Mouse (Mus musculus) heart, postnatal 10 days (tissue): ENCODE results near the gene Cyp21a1. TPM values are rescaled to one million over a fixed set of nuclear protein-coding genes. Genes with fewer than 3 reads are reported as not detected.
"Not testable (repeated sequence)": the region's sequence is repeated elsewhere in the genome, so short reads cannot be mapped to it uniquely, and the experiment has no call there.

ENCODE experiments used
- DNase-seq, 2 experiments: peaks; one replicate each; pipeline ENCODE4 v3.0.0; 2021
- intact Hi-C: fragments of 180-260 bp; cut with DNase I; formaldehyde crosslinking; loops from one replicate; pipeline ENCODE4 v1.15.1; 2025
- total RNA-seq, 2 experiments: library from RNA; stranded (reverse); gene quantifications; 2 replicates each; pipeline ENCODE4 v1.2.3; 2021

Gene Cyp21a1
- total RNA-seq, 2 experiments from 2014 or later = not detected

DNA sequence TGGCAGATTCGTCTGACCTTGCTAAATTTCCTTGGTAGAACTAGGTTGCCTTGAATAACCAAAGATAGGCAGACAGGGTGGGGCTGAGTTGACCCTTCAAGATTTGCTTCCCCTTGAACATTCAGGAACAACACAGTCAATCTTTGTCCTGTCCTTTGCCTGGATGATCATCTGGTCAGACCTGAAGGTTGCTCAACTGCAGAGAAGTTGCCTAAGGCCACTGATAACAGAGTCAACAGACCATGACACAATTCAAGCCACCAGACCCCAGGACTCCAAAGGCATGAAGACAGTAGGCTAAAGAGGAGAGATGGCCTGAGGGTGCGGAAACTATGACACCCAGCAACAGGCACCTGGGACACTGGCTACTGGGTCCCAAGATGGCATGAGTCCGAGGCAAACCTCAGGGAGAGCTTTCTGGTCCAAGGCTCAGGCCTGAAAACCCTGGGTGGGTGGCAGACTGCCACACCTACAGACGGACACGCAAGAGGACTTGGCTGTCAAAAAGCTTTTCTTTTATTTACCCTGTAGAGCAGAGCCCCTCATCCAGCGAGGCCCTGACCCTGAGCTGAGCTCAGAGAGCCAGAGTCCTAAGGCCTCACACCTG lies 4.3 kb upstream of the Cyp21a1 start:
- DNase-seq = no peak
- intact Hi-C loops = no loop called here

DNA sequence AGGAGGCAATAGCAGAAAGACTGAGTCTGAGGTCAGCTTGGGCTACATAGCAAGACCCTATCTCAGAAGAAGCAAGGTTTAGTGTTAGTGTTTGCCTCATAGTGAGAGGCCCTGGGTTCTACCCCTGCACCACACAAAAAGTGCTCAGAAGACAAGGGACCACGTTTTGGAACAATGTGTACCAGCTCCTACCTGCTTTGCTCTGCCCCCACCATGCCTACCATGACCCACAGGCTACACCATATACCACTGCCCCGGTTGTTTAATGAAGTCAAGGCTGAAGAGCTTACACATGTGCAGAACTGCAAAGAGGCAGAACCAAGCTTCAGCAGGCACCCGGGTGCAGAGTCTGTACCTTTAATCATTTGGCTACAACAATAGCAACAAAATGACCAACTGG lies 2.8 kb upstream of the Cyp21a1 start:
- DNase-seq = no peak
- intact Hi-C loops = no loop called here

DNA sequence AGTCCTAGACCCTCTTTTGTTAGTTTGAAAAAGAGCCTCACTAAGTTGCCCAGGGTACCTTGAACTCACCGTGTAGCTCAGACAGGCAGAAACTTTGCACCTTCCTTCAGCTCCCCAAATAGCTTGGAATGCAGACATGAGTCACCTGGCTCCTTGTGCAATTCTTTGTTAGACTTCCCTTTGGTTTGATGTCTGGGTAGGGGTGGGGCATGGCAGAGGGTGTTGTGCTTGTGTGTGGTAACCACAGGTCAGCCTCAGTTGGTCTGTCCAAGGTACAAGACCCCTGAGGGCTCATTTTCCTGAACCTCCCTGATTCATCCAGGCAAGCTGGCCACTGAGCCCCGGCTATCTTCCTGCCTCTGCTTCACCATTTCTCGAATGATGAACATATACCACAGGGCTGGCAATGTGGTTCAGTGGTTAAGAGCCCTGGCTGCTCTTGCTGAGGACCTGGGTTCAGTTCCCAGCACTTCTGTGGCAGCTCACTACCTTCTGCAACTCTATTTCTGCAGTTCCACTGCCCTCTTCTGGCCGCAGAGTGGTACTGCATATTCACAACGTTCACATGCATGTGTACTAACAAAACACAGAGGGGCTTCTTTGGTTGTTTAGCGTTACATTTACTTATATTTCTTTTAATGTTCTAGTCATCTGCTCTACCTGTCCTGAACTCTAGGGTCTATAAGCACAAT lies 656 bp upstream of the Cyp21a1 start:
- intact Hi-C loops = loop anchor here (5.0 kb wide), 1 partner anchor 88 kb away; no protein-coding TSS in a partner anchor
- DNase-seq = no peak

DNA sequence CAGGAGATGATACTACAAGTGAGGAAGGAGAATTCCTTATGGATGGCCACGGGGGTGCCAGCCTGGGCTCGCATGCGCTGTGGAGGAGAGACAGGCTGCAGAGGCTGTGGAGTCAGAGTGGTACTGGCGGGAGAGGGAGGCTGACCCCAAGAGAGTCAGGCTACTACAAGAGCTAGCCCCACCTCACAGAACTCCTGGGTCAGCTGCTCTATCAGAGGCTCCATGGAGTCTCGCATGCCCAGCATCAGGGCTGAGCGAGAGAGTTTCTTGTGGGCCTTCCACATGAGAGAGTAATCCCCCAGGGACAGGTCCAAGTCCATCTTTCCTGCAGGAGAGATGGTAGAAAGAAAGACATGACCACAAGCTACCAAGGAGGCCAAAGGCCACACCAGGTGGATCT lies 994 bp downstream of the Cyp21a1 start:
- intact Hi-C loops = loop anchor here (5.0 kb wide), 1 partner anchor 86 kb away; no protein-coding TSS in a partner anchor

DNA sequence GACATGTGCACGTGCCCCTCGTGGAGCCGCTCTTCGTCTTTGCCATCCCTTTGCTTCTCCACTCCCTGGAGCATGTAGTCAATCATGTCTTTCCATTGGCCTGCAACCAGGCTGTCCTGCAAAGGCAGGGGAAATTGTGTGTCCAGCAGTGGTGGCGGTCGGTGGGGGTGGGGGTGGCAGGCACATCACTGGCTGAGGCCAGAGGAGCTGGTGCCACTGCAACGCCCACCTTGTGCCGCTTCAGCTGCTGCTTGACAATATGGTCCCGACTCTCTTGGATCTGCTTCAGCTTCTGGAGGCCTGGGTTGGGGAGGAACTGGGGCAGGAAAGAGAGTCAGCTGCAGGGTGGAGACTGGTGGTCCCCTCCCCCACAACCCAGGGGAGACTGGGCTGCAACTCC lies 1.6 kb downstream of the Cyp21a1 start:
- DNase-seq = not testable (repeated sequence)
- intact Hi-C loops = loop anchor here (5.0 kb wide), 1 partner anchor 85 kb away; no protein-coding TSS in a partner anchor

More for the DNA sequence above, 994 bp downstream of the Cyp21a1 start:
- DNase-seq = not testable (repeated sequence)

DNA sequence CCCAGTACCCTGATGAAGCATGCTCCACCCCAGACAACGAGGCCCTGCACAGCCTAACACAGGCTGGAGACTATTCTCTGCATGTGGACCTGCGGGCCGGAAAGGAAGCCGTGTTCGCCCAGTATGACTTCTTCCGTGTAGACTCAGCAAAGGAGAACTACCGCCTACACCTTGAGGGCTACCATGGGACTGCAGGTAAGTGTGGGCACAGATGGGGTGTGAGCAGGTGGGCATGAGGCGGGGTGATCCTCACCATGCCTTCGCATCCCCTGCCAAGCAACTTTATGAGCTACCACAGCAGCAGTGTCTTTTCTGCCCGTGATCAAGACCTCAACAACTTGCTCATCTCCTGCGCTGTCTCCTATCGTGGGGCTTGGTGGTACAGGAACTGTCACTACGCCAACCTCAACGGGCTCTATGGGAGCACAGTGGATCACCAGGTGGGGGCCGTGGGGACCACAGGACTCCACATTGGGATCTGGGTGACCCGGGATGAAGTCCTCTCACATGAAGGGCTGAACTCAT lies 3.5 kb downstream of the Cyp21a1 start:
- intact Hi-C loops = loop anchor here (5.0 kb wide), 1 partner anchor 84 kb away; no protein-coding TSS in a partner anchor
- DNase-seq = not testable (repeated sequence)

DNA sequence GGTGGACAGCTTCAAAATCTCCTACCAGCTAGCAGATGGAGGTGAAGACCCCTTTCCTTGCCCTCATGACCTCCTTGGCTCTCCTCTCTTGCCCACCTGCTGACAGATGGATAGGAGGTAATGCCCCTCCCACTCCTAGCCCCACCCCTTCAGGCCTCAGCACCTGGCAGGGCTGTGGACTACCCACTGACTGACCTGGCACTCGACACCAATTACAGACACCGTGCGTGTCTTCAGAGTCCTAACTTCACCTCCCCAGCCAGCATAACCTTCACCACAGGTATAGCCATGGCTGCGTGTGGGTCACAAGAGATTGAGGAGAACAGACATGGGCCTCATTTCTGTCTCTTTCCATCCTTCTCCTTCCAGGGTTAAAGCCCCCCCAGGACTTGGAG lies 4.8 kb downstream of the Cyp21a1 start:
- no peak for DNase-seq
- intact Hi-C loops = no loop called here

DNA sequence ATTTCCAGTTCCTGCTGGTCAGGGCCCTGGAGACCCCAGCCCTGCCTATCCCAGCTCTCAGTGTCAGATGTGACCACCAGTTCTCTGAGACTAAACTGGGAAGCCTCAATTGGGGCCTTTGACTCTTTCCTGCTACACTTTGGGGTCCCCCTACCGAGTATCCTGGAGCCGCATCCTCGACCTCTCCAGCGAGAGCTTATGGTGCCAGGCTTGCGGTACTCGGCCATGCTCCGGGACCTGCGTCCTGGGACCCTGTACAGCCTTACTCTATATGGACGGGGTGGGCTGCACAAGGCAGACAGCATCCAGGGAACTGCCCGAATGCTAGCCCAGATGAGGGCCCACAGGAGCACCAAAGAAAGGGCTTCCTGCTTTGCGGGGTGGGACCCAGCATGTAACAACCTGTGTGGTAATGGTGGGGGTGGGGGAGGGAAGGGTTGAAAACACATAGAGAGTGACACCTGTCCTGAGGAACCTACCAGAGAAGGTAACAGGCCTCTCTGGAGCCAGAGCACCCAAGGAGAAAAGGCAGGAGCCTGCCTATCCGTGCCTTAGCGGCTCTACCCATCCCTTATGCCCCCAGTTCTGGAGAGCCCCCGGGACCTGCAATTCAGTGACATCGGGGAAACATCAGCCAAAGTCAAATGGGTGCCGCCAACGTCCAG lies 5.4 kb downstream of the Cyp21a1 start:
- intact Hi-C loops = no loop called here
- DNase-seq = no peak

DNA sequence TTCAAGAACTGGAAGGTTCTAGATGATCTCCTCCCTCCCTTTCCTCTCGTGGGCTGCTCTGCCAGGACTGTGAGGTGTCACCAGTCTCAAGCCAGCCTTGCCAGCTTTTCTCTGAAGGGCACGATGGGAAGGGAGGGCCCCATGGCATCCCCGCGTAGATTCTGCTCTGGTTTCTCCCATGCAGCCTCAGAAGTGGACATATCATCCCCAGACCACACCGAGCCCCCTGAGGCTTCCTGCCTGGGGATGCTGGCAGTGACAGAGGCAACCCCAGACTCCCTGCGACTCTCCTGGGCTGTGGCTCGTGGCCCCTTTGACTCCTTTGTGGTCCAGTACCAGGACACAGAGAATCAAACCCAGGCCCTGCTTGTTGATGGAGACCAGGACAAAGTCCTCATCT lies 6.3 kb downstream of the Cyp21a1 start:
- intact Hi-C loops, DNase-seq: not testable (repeated sequence)

DNA sequence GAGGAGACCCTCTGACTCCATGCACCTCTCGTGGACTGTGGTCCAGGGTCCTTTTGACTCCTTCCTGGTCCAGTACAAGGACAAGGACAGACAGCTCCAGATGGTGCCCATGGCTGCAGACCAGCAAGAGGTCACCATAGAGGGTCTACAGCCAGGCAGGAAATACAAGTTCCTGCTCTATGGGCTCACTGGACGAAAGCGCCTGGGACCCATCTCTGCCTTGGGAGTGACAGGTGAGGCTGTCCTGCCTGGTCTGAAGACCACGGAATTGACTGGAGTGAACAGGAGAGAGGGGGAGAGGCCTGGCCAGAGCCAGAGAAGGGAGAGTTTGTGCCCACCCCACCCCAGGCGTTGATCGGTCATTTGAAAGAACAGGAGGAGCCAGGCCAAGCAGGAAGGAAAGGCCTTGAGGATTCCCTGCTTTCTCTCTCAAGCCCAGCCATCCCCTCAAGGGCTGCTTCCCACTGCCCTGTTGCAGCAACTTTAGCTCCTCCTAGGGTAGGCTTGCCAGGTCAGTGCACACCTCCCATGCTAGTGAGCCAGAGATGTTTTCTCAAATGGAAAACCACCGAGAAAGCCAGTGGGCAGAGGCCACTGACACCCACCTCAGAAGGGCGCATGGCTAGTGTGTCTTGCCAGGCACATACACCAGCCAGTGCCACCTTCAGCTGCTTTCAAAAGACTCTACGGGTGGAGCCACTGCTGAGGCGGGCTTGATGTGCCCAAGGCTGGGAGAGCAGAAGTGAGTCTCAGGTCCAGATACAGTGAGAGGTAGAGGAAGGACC lies 7.0 kb downstream of the Cyp21a1 start:
- DNase-seq, intact Hi-C loops: not testable (repeated sequence)

DNA sequence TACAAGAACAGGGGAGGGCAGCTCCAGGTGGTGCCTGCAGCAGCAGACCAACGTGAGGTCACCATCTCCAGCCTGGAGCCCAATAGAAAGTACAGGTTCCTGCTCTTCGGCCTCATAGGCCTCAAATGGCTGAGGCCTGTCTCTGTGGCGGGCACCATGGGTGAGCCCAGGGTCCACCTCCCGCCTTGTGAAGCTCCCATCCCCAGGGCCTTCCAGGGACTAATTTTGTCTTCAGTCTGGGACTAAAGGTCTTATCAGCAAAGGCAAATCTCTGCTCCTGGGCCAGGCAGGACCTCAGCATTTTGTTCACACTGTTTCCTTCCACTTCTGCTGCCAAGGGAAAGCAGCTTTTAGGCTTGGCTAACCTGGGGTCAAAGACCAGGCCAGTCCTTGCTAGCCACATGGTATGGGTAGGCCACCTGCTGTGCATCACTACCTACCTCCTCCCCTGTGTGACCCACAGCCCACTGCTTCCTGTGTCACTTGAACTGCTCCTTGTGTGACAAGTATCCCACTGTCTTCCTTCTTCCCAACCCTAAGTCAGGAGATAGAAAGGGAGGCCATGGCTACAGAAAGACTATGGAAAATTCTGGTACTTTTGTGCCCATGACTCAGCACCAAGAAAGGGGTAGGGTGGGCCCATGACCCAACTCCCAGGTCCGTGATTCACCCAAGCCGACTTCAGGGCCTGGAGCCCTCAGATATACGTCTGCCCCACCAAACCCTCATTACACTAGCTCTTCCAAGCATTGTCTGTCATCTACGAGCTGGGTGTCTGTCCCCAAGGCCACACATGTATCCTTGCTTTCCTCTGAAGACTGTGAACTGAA lies 7.8 kb downstream of the Cyp21a1 start:
- no peak for DNase-seq
- intact Hi-C loops = no loop called here

DNA sequence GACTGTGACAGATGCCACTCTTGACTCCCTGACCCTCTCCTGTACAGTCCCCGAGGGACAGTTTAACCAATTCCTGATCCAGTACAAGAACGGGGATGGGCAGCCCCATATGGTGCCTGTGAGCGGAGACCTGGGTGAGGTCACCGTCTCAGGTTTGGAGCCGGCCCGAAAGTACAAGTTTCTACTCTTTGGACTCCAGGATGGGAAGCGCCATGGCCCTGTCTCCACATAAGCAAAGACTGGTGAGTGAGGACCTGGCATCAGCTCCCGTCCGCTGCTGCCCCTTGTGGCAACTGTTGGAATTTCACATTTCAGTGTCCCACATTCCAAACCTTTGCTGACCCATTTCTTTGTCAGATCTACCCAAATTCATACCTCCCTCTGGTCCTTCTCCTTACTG lies 8.7 kb downstream of the Cyp21a1 start:
- intact Hi-C loops = no loop called here
- peak; percentile 41 to 71 for DNase-seq

DNA sequence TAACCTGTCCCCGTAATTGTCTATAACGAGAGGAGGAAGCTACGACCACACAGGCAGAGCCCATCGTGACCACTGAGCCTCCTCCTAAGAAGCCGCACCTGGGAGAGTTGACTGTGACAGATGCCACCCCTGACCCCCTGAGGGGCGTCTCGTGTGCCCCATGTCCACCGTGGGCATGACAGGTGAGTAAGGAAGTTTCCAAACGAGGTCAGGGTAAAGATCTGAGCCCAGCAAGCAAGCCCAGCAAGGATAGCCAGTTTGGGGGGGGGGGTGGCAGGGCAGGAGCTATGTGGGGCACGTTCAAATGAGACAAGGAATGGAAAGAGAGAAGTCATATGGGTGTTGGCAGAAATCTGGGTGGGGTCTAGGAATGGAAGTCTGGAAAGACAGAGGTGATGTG lies 9.3 kb downstream of the Cyp21a1 start:
- intact Hi-C loops = no loop called here

DNA sequence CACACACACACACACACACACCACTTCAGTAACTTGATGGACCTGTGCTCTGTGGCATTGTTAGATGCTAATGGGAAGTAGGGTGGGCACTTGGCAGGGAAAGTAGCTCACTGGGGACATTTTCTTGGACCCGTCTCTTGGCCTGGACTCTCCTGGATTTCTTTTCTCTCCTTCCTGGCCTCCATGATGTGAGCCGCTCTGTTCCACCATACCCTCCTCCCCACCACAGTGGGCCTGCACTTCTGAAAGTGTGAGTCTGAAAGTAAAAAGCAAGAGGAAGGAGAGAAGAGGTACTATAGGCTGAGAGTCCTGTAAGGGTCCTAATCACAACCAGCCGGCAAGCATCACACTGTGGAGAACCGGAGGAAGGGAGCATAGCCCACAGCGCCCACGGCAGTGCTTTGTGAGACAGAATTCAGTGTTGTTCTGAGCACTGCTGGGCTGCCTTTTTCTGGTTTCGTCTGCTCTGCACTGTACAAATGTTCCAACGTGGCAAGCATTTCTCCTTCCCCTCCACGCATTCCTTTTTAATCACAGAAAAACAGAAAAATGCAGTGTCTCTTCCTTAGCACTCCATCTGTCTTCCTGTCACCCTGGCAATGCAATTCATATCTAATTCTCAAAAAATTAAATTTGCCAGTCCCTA lies 26.6 kb downstream of the Cyp21a1 start:
- intact Hi-C loops = no loop called here
- DNase-seq = no peak

More for the DNA sequence above, 9.3 kb downstream of the Cyp21a1 start:
- DNase-seq = no peak

DNA sequence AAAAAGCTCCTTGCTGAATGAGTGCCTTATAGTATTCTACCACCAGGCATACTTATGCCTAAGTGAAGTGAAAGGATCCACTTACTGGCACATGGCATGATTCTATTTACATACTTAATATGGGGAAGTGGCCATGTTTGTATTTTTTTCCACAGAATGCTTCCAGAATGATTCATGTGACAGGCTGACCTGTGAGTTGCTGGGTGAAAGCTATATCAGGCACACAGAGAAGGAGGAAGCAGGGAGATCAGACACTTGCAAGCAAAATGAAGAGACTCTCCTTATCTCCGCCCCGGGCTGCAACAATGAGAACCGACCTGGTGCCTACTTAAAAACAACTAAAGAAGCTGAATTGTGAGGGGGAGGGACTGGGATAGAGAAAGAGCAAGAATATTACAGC lies 42.9 kb downstream of the Cyp21a1 start:
- intact Hi-C loops = no loop called here
- no peak for DNase-seq
